Mouse (Mus musculus) adrenal gland, adult (tissue): Measurements from ENCODE around the gene Arl14.
"Not testable (repeated sequence)": the region's sequence is repeated elsewhere in the genome, so short reads cannot be mapped to it uniquely, and the experiment has no call there.

Experiments used
- DNase-seq, 2 experiments: peaks; one replicate each; pipeline ENCODE4 v3.0.0; 2022 to 2023; ENCODE audit warnings: low spot score in 1 of 2; ENCODE audit not compliant: inconsistent age in 2 of 2

The Arl14 gene

DNA sequence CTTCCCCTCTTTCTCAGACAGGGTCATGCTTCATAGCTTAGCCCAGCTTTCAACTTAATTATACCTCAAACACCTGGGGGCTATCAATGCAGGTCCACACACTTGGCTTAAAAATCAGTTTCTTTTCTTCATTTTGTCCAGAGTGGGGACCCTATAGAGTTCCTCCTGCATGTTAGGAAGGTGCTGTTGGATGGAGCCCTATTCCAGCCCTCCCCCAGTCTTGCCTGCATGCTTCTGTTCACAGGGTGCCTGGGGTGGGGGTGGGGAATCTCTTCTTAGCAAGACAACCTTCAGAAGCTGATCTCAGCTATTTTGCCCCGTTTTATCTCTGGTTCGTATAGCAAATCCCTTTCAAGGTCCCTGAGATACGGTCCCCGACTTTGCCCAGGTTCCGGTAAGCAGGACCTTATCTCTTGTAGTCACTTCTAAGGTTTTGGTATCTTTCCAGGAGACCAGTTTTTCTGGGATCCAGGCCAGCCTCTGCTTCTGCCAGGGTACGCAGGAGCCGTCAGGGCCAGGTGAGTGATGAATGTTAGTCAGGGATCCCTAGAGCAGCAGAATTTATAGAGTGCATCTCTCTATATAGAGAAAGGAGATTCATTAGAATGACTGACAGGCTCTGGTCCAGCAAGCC, 40.9 kb downstream of the Arl14 start:
- peak; percentile 62 to 84 for DNase-seq

DNA sequence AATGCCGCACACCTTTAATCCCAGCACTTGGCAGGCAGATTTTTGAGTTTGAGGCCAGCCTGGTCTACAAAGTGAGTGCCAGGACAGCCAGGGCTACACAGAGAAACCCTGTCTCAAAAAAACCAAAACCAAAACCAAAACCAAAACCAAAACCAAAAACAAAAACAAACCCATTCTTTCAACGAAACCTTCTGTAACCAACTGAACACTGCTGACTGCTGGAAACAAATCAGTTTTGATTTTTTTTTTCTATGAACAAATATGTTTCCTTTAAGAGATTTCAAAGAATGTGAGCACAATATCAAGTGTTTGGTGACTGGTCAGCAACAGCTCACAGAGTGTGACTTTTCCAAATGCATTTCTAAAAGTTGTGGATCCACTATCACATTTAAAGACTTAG, 42.1 kb downstream of the Arl14 start:
- not testable (repeated sequence) for DNase-seq

DNA sequence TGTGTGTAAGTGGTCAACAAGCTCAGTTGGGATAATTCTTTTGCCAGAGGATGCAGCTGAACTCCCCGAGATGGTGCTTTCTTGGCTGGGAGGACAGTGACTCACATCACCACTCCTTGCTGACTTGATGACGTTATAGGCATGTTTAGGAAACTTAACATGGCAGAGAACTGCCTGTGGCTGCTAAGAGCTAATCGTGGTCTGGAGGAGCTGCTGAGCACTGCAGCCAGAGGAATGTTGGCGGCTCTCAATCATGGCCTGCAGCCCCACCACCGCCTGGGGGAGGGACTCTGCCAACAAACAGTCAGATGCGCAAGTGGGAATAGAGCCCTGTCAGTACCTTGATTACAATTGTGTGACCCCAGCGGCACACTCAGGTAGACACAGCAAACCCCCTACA, 49.6 kb downstream of the Arl14 start:
- no peak for DNase-seq
